Mouse (Mus musculus): Measurements from ENCODE around the gene Cybrd1.

Gene Cybrd1

DNA sequence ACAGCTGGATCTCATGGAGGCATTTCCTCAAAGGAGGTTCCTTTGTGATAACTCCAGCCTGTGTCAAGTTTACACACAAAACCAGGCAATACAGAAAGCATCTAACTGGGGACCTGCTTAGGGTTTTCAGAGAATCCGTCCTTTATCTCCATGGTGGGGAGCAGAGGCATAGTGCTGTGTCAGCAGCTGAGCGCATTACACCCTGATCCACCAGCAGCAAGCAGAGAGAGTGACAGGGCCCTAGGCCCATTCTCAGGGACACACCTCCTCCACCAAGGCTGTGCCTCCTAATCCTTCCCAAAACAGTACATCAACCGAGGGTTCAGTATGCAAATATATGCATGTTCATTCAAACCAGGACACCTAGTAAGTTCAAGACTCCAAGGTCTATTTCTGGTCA, 55.3 kb downstream of the Cybrd1 start:
- no peak for DNase-seq (ENCODE audit: low spot score)

DNA sequence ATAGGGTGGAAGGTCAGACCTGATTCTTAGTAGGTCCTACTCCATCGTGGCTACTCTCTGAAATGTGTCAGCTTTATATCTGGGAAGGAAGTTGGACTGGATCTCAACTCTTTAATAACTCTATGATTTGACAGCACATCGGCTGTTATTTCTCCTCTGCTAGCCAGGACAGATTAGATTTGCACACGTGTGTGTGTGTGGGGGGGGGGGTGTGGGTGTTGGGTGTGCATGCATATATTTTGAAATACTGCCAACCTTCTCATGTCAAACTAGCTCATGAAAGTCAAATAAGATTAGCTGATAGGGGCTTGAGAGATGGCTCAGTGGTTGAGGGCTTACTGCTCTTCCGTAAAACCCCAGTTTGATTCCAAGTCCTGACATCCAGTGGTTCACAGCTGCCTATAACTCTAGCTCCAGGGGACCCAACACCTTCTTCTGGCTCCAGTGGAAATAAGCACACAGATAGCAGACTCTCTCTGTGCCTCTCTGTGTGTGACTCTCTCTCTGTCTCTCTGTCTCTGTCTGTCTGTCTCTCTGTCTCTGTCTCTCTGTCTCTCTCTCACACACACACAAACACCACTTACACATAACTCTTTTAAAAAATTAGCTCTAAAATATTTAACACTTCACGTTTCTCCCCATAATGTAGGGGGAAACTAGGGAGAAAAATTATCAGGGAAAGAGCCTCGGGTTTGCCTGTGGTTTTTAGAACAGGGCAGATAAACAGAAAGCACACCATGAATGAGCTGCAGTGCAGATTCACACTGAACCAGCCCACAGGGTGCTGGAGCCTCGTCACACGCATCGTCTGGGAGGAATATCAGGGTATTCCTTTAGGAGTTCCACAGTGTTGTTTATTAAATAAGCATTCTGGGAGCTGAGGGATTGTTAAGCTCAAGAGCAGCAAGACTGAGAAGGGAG, 58.9 kb downstream of the Cybrd1 start:
- no peak for DNase-seq (ENCODE audit: low spot score)

DNA sequence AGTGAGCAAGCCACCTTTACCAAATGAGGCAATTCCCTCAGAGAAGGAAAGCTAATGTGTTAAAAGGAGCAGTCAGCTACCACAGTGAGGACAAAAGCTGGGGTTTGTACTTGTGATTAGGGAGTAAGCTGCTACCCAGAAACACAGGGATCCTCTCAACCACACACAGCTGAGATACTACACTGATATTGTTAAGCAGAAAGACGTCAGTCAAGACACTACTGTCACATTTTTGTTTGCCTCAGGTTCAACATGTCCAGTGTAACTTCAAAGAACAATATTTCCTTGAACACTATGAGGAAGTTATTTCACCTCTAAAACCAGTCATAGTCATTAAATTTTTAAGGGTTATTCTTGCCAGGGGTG, 59.5 kb downstream of the Cybrd1 start:
- no peak for DNase-seq (ENCODE audit: low spot score)

DNA sequence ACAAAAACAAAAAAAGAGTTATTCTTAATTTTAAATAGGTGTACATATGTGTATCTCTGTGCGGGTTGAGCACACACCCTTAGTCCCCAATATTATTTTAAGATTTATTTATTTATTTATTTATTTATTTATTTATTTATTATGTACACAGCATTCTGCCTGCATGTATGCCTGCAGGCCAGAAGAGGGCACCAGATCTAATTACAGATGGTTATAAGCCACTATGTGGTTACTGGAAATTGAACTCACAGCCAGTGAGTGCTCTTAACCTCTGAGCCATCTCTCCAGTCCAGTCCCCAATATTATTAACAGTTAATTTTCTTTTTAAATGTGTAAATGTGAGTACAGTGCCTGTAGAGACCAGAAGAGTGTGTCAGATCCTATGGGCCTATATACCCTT, 60.0 kb downstream of the Cybrd1 start:
- DNase-seq (ENCODE audit: low spot score), result no peak

DNA sequence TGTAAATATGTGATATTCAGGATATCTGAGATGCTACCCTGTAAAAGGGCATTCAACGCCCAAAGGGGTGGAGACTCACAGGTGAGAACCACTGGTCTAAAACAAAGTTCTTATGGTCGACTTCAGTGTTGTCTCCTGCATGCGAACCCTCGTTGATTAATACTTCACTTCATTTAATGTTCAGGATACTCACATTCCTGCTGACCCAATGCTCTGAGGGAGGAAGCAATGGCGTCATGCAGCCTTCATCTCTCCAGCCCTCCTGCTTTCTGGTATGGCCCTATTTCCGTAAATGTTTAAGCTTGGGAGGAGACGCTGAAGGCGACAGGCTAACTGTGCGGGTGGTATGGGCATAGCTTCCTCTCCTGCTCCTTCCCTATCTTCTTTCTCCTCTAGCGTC, 62.0 kb downstream of the Cybrd1 start:
- no peak for DNase-seq (ENCODE audit: low spot score)

DNA sequence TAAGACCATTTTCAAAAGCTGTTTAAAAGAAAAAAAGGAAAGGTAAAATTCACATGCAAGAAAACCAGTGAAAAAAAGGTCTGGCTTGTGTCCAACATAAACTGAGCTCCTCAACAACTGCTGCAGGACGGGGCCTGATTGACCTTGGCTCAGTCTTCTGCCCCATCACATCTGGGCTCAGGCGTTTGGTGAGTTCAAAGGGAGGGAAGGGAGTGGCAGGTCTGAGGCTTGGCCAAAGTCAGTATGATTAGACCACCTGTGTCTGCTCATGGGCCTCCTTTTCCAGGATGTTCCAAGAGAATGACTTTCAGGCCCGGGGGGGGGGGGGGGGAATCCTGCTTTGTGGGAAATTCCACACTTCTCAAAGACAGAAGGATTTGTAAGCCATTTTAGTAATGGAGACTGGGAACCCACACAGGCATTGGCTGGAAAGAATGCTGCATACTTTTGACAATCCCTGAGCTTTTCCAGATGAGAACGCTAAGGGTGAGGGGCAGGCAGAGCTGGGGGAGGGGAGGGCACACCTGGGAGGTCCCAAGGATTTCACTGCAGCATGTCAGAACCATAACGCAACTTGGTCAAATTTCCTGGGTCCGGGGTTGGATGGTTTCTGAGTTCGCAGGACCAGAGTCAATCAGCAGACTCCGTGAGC, 63.0 kb downstream of the Cybrd1 start:
- no peak for DNase-seq (ENCODE audit: low spot score)

DNA sequence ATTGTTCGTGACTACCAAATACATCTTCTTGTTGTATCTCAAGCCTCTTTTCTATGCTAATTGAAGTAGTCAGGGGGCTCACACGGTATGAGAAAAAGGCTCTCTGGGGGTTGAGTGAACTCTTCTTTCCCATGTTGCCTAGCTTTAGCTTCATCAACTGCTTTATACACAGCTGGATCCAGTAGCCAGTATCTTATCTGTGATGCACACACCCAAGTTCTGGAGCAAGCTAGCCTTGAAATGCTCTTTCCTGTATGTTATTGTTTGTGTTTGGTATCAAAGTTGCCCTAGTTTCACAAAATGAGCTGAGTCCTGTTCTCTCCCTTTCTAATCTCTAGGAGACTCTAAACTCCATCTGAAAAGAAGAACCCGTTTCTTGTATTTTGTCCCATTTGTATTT, 70.2 kb downstream of the Cybrd1 start:
- DNase-seq (ENCODE audit: low spot score), result no peak

DNA sequence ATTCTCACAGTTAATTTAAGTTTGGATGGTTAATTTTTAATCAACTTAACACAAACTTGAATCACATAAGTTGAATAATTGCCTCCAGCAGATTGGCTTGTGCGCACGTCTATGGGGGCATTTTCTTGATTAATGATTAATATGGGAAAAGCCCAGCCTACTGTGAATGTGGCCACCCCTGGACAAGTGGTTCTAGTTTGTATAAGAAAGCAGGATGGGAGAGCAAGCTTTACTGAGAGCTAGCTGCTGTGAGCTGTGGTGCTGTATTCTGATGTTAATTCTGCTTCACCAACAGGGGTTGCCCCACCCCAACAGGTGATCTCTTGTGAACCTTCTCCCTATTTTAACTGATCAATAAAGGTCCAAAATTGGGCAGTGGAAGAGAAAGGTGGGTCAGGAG, 71.1 kb downstream of the Cybrd1 start:
- no peak for DNase-seq (ENCODE audit: low spot score)

DNA sequence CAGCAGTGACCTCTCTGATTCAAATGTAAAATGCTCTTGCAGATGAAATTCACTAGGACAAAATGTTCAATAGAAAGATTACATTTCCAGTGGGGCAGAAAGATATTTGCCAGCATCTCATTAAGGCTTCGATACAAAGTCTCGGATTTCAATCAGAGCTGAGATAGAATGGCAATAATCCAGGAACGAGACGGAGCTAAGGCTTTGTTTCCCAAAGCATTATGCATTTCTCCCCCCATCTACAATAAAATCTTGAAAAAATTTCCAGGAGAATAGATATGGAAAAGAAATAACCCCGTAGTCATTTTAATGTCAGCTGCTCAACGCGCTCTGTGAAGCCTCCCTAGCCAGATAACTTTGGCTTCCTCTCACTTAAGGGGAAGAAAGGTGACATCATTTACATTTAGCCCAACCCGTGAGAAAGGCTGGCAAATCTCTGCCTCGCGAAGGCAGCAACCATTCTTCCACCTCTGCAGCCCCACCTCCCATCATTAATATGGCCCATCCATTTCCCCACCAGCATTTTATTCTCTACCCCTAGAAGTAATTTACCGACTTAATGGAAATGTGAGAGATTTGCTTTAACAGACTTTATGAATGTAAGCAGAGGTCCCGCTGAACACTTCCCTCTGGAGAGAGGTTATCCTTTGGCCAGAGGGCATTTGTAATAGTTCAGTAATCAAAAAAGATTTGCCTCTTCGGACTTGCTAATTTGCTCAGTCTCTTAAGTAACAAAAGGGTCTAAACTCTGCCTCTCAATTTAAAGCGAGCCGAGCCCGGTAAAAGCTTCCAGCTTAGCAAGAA, 73.9 kb downstream of the Cybrd1 start:
- no peak for DNase-seq (ENCODE audit: low spot score)

DNA sequence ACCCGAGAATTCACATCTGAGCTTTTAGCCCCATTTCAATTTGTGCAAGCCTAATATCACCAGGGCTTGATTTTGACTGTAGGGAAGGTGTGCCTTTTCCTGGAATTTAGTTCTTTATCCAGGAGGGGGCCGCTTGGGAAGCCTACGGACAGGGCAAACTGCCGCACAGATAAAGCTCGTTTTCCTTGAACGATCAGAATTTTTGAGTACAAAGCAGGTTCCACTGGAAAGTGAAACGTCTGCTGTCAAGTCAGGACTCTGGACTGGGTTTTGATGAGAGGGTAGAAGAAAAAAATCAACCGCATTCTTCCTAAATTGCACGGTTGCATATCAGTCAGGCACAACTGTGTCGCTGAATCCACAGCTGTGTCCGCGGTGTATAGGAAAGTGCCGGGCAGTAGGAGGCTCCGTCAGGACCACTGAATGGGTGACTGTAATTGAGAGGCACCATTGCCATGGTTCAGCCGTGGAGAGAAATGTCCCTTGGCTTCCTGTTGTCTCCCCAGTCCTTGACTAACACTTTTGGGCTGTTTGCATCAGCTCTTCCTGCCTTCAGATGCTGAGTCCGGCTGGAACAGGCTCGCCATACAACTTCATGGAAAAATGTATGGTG, 74.6 kb downstream of the Cybrd1 start:
- no peak for DNase-seq (ENCODE audit: low spot score)

Data from ovary, postnatal 10 days (tissue).